Mouse (Mus musculus) erythroblast, embryonic 14.5 days (primary cell): ENCODE results near the gene Dus4l. TPM values are rescaled to one million over a fixed set of nuclear protein-coding genes. Genes with fewer than 3 reads are reported as not detected.

Experiments used
- H3K27me3 ChIP-seq: 2 replicates; pipeline ENCODE4 v1.6.1; 2012; ENCODE audit warnings: inconsistent platforms; ENCODE audit not compliant: control insufficient read depth
- H3K36me3 ChIP-seq: 2 replicates; pipeline ENCODE4 v1.6.1; 2012; ENCODE audit warnings: mild to moderate bottlenecking, inconsistent platforms; ENCODE audit not compliant: control insufficient read depth
- H3K4me1 ChIP-seq: 2 replicates; pipeline ENCODE4 v1.6.1; 2012; ENCODE audit warnings: inconsistent platforms; ENCODE audit not compliant: control insufficient read depth
- H3K4me3 ChIP-seq: replicated peaks from 2 replicates; pipeline ENCODE3; 2012; ENCODE audit warnings: moderate library complexity, mild to moderate bottlenecking, inconsistent platforms
- H3K9me3 ChIP-seq: 2 replicates; pipeline ENCODE4 v1.6.1; 2012; ENCODE audit warnings: low read length, inconsistent platforms, mixed read lengths; ENCODE audit not compliant: control insufficient read depth
- GATA1 ChIP-seq: IDR thresholded peaks from 2 replicates; pipeline ENCODE4 v1.6.1; 2012; ENCODE audit warnings: low read length, inconsistent platforms, mixed read lengths
- TAL1 ChIP-seq: IDR thresholded peaks from 3 replicates; pipeline ENCODE4 v1.6.1; 2012; ENCODE audit warnings: low read length, inconsistent platforms, mixed read lengths
- polyA plus RNA-seq: library from polyadenylated mRNA; stranded (reverse); fragments of >175 nt; gene quantifications from 2 replicates; pipeline ENCODE4 v1.2.3, GENCODE M21; 2012

The Dus4l gene
- polyA plus RNA-seq, 1 experiment: 0.29 TPM

GRCm38 (mm10) chr12:31604894-31605293, 49.7 kb downstream of the Dus4l start:
- no peaks in the 10 kb centered on the region for H3K4me1 ChIP-seq
- no peaks in the 10 kb centered on the region for H3K9me3 ChIP-seq
- peaks cover 2% of the 10 kb centered on the region for H3K36me3 ChIP-seq
- H3K4me3 ChIP-seq: no peak overlapping the region
- no peak for TF ChIP-seq TAL1
- TF ChIP-seq GATA1: no peak
- no peaks in the 10 kb centered on the region for H3K27me3 ChIP-seq

GRCm38 (mm10) chr12:31603586-31603985, 51.0 kb downstream of the Dus4l start:
- H3K36me3 ChIP-seq: peaks cover 5% of the 10 kb centered on the region
- no peaks in the 10 kb centered on the region for H3K4me1 ChIP-seq
- TF ChIP-seq GATA1 (no peak), TAL1 (no peak)
- H3K27me3 ChIP-seq: no peaks in the 10 kb centered on the region
- H3K4me3 ChIP-seq: no peak overlapping the region
- no peaks in the 10 kb centered on the region for H3K9me3 ChIP-seq

- peaks cover 10% of the 10 kb centered on the region for H3K36me3 ChIP-seq
- H3K9me3 ChIP-seq: no peaks in the 10 kb centered on the region
- H3K4me3 ChIP-seq: no peak overlapping the region
- H3K4me1 ChIP-seq: no peaks in the 10 kb centered on the region
- no peaks in the 10 kb centered on the region for H3K27me3 ChIP-seq
- TF ChIP-seq GATA1 (no peak), TAL1 (no peak)
Observed at GRCm38 (mm10) chr12:31594296-31594695, 60.3 kb downstream of the Dus4l start.

- Histone ChIP-seq H3K27me3 (no peaks in the 10 kb centered on the region), H3K36me3 (peaks cover 10% of the 10 kb centered on the region), H3K9me3 (no peaks in the 10 kb centered on the region), H3K4me1 (no peaks in the 10 kb centered on the region), H3K4me3 (no peak overlapping the region)
- TF ChIP-seq TAL1 (no peak), GATA1 (no peak)
Observed at GRCm38 (mm10) chr12:31592011-31592410, 62.6 kb downstream of the Dus4l start.

Other genes starting within 250 kb of the Dus4l start
- gene Cbll1, start 155.2 kb downstream of the Dus4l start, polyA plus RNA-seq: 0.17 TPM in 2 replicates
- not detected in 2 replicates for gene Slc26a4, start 94.9 kb downstream of the Dus4l start, polyA plus RNA-seq
- 0.14 and 0.32 TPM in 2 replicates for gene Bcap29, start 20.2 kb downstream of the Dus4l start, polyA plus RNA-seq
- 0.03 and 0.07 TPM in 2 replicates for gene Cog5, start within 50 bp of the Dus4l start, polyA plus RNA-seq
- not detected in 2 replicates for gene Gpr22, start 59.1 kb upstream of the Dus4l start, polyA plus RNA-seq